Mouse (Mus musculus) ovary, adult 10 weeks (tissue): Measurements from ENCODE around the gene Ap1ar. TPM values are rescaled to one million over a fixed set of nuclear protein-coding genes. Genes with fewer than 3 reads are reported as not detected.

Experiments used
- polyA plus RNA-seq: library from polyadenylated mRNA; stranded (reverse); fragments of 350-450 nt; fragmentation: Illumina TruSeq; extraction: RNeasy Lipid Tissue Mini Kit (QIAGEN cat#74804); gene quantifications from one replicate; pipeline ENCODE4 v1.2.3, GENCODE M21; 2014

The Ap1ar gene
- 35.2 TPM for polyA plus RNA-seq

GRCm38 (mm10) chr3:127837154-127837865 lies at the start of gene Ap1ar:
Gene Ap1ar (minus strand): TSS chr3:127837523.

DNA sequence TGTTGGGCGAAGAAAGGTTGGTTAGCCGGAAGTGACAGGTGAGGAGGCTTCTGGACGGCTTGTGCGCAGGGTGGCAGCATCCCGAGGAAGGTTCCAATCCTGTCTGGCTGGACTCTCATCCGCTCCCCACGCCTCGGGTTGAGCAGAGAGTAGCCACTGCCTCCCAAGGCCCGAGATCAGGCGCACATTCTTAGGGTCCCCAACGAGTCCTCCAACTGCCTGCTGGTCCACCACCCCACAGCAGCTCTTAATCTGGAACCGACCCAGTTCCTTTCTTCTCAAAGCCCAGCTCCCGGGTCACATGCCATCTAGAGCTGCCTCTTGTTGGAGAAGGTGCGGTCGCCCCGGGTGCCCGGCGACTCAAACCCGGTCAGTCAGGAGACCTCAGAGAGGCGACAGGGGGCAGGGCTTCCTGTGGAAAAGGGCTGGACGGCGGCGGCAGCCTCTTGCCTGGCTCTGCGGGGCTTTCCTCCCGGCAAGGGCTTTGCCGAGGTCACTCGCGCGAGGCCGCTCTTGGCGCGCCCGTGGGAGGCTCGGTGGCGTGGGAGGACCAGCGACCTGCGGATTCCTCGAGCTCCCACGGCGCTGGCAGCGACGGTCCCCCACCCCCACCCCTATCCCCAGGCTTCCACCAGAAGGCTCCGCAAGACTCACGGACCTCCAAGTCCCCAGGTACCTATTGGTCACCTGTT lies 47.7 kb downstream of the Ap1ar start, which contains the start of gene Tifa:
TSS of gene Tifa (plus strand) at position 306 of the 692 bp plus-strand sequence.

DNA sequence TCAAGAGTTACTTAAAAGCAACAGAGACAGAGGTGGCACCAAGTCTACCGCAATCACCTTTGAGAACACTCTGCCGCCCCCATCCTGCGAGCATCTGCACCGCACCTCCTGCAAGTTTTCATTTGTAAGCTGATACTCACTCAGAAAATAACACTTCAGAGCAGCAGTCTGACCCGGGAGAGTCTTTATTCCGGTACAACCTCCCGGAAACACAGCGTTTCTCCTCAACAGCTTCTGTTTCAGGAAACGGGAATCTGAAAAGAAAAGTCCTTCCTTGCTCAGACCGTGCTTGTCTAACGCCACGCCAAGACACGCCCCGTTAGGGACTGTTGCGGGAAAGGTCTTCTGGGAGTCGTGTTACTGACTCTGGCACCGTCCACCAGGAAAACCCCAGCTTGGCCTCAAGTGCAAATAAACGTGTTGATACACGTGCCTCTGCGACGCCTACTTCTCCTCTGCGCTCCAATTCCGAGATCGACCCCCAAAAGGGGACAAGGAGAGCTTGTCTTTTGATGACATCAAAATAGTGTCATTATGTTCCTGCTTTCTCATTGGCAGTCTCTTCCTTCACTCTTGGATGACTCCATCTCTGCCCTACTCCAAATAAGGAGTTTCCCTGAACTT lies 57.2 kb downstream of the Ap1ar start, which contains the start of gene Alpk1:
TSS of gene Alpk1 (minus strand) at position 507 of the 624 bp plus-strand sequence.

Other genes starting within 250 kb of the Ap1ar start
- not detected for gene Neurog2, start 204.4 kb downstream of the Ap1ar start, polyA plus RNA-seq
- 4.5 TPM for gene Alpk1, start 57.0 kb downstream of the Ap1ar start, polyA plus RNA-seq
- 25.9 TPM for gene Tifa, start 47.7 kb downstream of the Ap1ar start, polyA plus RNA-seq
- 8.2 TPM for gene Fam241a, start 58.8 kb upstream of the Ap1ar start, polyA plus RNA-seq